ENCODE assay signal across 8 mouse cellular contexts in genomic region chr2:115854828-115855311, GRCm38 (mm10).
DNase-seq lines count a peak whose midpoint lies in the region; ATAC-seq and TF ChIP-seq lines count a peak whose summit lies in the region.

No protein-coding gene starts in this region.

- 1% methylated on average over 25 of the region's 25 CpGs for WGBS in embryonic facial prominence, embryonic 15.5 days
- 2% methylated on average over 25 of the region's 25 CpGs for WGBS in kidney, embryonic 14.5 days
- WGBS in neural tube, embryonic 15.5 days: 3% methylated on average over 25 of the region's 25 CpGs

- peaks cover 28% of the 10 kb centered on the region for H3K4me1 ChIP-seq in embryonic facial prominence, embryonic 15.5 days
- peaks cover 31% of the 10 kb centered on the region for H3K4me1 ChIP-seq in kidney, embryonic 14.5 days (ENCODE audit: control insufficient read depth, insufficient read depth, low read length)
- H3K4me1 ChIP-seq in neural tube, embryonic 15.5 days: peaks cover 43% of the 10 kb centered on the region

- no peak for ATAC-seq in embryonic facial prominence, embryonic 15.5 days (ENCODE audit: insufficient number of reproducible peaks, low FRiP score, low TSS enrichment, low read depth)
- ATAC-seq in kidney, embryonic 14.5 days (ENCODE audit: low FRiP score, low TSS enrichment): no peak
- ATAC-seq in neural tube, embryonic 15.5 days (ENCODE audit: low FRiP score): no peak

- DNase-seq in layer of hippocampus, adult 2 months (ENCODE audit: low spot score in 2 of 2): no peak
- no peak for DNase-seq in layer of hippocampus, adult 8-10 months (ENCODE audit: low spot score in 2 of 2)
- no peak for DNase-seq in cerebellum, adult 9-11 months
- no peak for DNase-seq in testis, postnatal 10 days (ENCODE audit: low spot score)
- no peak for DNase-seq in ovary, postnatal 14 days (ENCODE audit: low spot score)

- H3K9me3 ChIP-seq in embryonic facial prominence, embryonic 15.5 days (replicated peaks): no peaks in the 10 kb centered on the region
- no peaks in the 10 kb centered on the region for H3K9me3 ChIP-seq in kidney, embryonic 14.5 days (ENCODE audit: control insufficient read depth, low read length)
- no peaks in the 10 kb centered on the region for H3K9me3 ChIP-seq in neural tube, embryonic 15.5 days (replicated peaks)

- no peak overlapping the region for H3K9ac ChIP-seq in embryonic facial prominence, embryonic 15.5 days
- peak overlapping the region; percentile 49 for H3K9ac ChIP-seq in kidney, embryonic 14.5 days (ENCODE audit: low read depth, low read length)
- peak overlapping the region; percentile 3; the same call in 1 of the 2 replicates for H3K9ac ChIP-seq in neural tube, embryonic 15.5 days (replicated peaks)

- H3K4me3 ChIP-seq in layer of hippocampus, adult 2 months: peak overlapping the region; percentile 24; the same call in 1 of the 2 replicates
- peak overlapping the region; percentile 25 for H3K4me3 ChIP-seq in embryonic facial prominence, embryonic 15.5 days (replicated peaks)
- peak overlapping the region; percentile 30 for H3K4me3 ChIP-seq in kidney, embryonic 14.5 days (ENCODE audit: low read length)
- peak overlapping the region; percentile 28 for H3K4me3 ChIP-seq in neural tube, embryonic 15.5 days (replicated peaks)

- H3K27me3 ChIP-seq in embryonic facial prominence, embryonic 15.5 days: peaks cover 65% of the 10 kb centered on the region
- H3K27me3 ChIP-seq in kidney, embryonic 14.5 days (ENCODE audit: control insufficient read depth, insufficient read depth, low read length): no peaks in the 10 kb centered on the region
- H3K27me3 ChIP-seq in neural tube, embryonic 15.5 days (replicated peaks): peaks cover 42% of the 10 kb centered on the region

- peak overlapping the region; percentile 45 for H3K4me2 ChIP-seq in embryonic facial prominence, embryonic 15.5 days (replicated peaks)
- peak overlapping the region; percentile 51 for H3K4me2 ChIP-seq in kidney, embryonic 14.5 days (replicated peaks; ENCODE audit: low read depth, low read length)
- peak overlapping the region; percentile 56 for H3K4me2 ChIP-seq in neural tube, embryonic 15.5 days

- H3K27ac ChIP-seq in layer of hippocampus, adult 2 months: peak overlapping the region; percentile 56; the same call in 1 of the 2 replicates
- no peak overlapping the region for H3K27ac ChIP-seq in embryonic facial prominence, embryonic 15.5 days (replicated peaks)
- H3K27ac ChIP-seq in kidney, embryonic 14.5 days (ENCODE audit: low read depth, low read length): peak overlapping the region; percentile 64
- peak overlapping the region; percentile 48; the same call in 1 of the 2 replicates for H3K27ac ChIP-seq in neural tube, embryonic 15.5 days (replicated peaks)

- TF ChIP-seq CTCF in layer of hippocampus, adult 2 months (conservative IDR thresholded peaks at IDR 0.05): no peak

- H3K36me3 ChIP-seq in embryonic facial prominence, embryonic 15.5 days: no peaks in the 10 kb centered on the region
- H3K36me3 ChIP-seq in kidney, embryonic 14.5 days (ENCODE audit: control insufficient read depth, insufficient read depth, low read length): no peaks in the 10 kb centered on the region
- no peaks in the 10 kb centered on the region for H3K36me3 ChIP-seq in neural tube, embryonic 15.5 days
